Mouse (Mus musculus) subcutaneous adipose tissue, adult 2 months (tissue): Measurements from ENCODE around the gene Rab12. TPM values are rescaled to one million over a fixed set of nuclear protein-coding genes. Genes with fewer than 3 reads are reported as not detected.

ENCODE experiments used
- polyA plus RNA-seq: library from polyadenylated mRNA; depleted of rRNA; stranded (reverse); fragments of >200 nt; gene quantifications from 2 replicates; pipeline ENCODE4 v1.2.3, GENCODE M21; 2012; ENCODE audit warnings: low replicate concordance; rRNA removed

Rab12 gene
- 29.9 and 44.7 TPM in 2 replicates for polyA plus RNA-seq

GRCm38 (mm10) chr17:66519554-66520553, at the start of gene Rab12:
TSS of gene Rab12 (minus strand) at chr17:66519729.

DNA sequence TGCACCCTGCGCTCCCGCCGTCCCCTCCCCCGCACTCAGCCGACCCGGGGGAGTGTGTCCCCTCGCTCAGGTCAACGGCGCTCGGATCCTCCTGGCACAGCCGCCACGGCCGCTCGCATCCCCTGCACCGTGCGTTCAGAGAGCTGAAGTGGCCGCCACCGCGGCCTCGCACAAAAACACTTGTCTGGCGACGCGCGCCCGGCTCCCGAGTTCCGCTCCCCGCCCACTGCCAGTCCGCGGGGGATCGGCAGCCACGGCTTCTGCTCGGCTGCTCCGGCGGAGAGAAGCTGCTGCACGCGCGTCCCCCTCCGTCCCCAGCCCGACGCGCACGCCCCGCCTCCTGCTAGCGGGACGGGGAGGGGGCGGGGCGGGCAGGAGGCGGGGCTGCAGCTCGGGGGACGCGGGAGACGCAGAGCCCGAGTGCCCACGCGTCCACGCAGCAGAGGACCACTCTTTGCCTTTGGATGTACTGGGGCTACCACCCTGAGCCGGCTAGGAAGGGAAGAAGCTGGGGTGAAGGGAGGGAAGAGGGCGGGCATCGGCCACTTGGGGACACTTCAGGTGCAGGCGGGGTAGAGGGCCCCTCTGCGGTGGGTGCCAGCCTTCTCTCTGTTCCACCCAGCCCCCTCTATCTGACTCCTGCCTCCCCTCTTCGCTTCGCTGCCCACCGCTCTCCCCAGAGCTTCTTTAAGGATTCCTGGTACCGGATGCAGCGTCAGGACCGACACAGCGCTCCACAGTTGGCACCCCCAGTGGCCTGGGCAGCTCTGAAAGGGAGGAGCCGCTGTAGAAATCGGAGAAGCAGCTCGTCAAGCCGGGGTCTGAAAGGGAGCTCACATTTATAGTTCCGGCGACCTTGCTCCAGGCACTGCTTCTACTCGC, 69.8 kb downstream of the Rab12 start, which contains the start of gene Mtcl1:
TSS of gene Mtcl1 (minus strand) at position 291 of the 882 bp plus-strand sequence.

Other genes starting within 250 kb of the Rab12 start
- 0.99 and 2.1 TPM in 2 replicates for gene Mtcl1, start 70.0 kb downstream of the Rab12 start, polyA plus RNA-seq
- not detected in 2 replicates for gene Themis3, start 74.9 kb upstream of the Rab12 start, polyA plus RNA-seq